Mouse (Mus musculus) hindbrain, embryonic 11.5 days (tissue): ENCODE measurements around the gene Myzap. TPM values are rescaled to one million over a fixed set of nuclear protein-coding genes. Genes with fewer than 3 reads are reported as not detected.

Experiments
- ATAC-seq: fragments of 200-750 bp; cut with Nextera tagmentation; 2 replicates; pipeline ENCODE4 v1.8.0; 2017; ENCODE audit warnings: mild to moderate bottlenecking, moderate TSS enrichment, moderate library complexity; ENCODE audit not compliant: low FRiP score
- DNase-seq: peaks from one replicate; pipeline ENCODE4 v3.0.0-alpha.2; 2015; ENCODE audit warnings: low spot score
- H3K27ac ChIP-seq: fragments of 300-500 bp; sonication (generic); 2 replicates; pipeline ENCODE4 v1.5.1; 2014; ENCODE audit warnings: mild to moderate bottlenecking, low read depth, low read length
- H3K27me3 ChIP-seq: fragments of 300-500 bp; sonication (generic); 2 replicates; pipeline ENCODE4 v1.6.1; 2014; ENCODE audit warnings: mild to moderate bottlenecking, low read length, moderate library complexity, mixed read lengths; ENCODE audit not compliant: control insufficient read depth, insufficient read depth
- H3K36me3 ChIP-seq: fragments of 300-500 bp; sonication (generic); 2 replicates; pipeline ENCODE4 v1.6.1; 2014; ENCODE audit warnings: mild to moderate bottlenecking, low read length, moderate library complexity, mixed read lengths; ENCODE audit not compliant: control insufficient read depth, insufficient read depth
- H3K4me1 ChIP-seq: fragments of 300-500 bp; sonication (generic); replicated peaks from 2 replicates; pipeline ENCODE4 v1.6.1; 2014; ENCODE audit warnings: low read length, mixed read lengths; ENCODE audit not compliant: control insufficient read depth, insufficient read depth
- H3K4me2 ChIP-seq: fragments of 300-500 bp; sonication (generic); replicated peaks from 2 replicates; pipeline ENCODE4 v1.6.1; 2014; ENCODE audit warnings: mild to moderate bottlenecking, low read depth, low read length
- H3K4me3 ChIP-seq: fragments of 300-500 bp; sonication (generic); 2 replicates; pipeline ENCODE4 v1.5.1; 2014; ENCODE audit warnings: low read depth, low read length
- H3K9ac ChIP-seq: fragments of 300-500 bp; sonication (generic); 2 replicates; pipeline ENCODE4 v1.6.1; 2014; ENCODE audit warnings: low read depth, low read length
- H3K9me3 ChIP-seq: fragments of 300-500 bp; sonication (generic); 2 replicates; pipeline ENCODE4 v1.6.1; 2016; ENCODE audit warnings: low read length; ENCODE audit not compliant: control insufficient read depth
- WGBS: fragments of 180-500 bp; shearing (Covaris S2); extraction: QIAGEN DNeasy Blood & Tissue Kit; methylation state at CpG from one replicate; pipeline ENCODE4 v1.1.7; 2014; 5-methylcytosine and 5-hydroxymethylcytosine counted together
- polyA plus RNA-seq: library from polyadenylated mRNA; unstranded; fragments of >200 nt; fragmentation: Nextera tagmentation; extraction: Ambion mirVana; gene quantifications from 2 replicates; pipeline ENCODE4 v1.2.1, GENCODE M21; 2014

The Myzap gene
- polyA plus RNA-seq, 1 experiment from 2014 or later, result 6.4 TPM

- Histone ChIP-seq H3K4me3 (no peak overlapping the region), H3K4me1 (no peaks in the 10 kb centered on the region), H3K36me3 (no peaks in the 10 kb centered on the region), H3K9me3 (no peaks in the 10 kb centered on the region), H3K27me3 (no peaks in the 10 kb centered on the region), H3K9ac (no peak overlapping the region), H3K4me2 (no peak overlapping the region), H3K27ac (no peak overlapping the region)
- DNase-seq, result peak; percentile 90
- ATAC-seq, result peak; percentile 77; the same call in 1 of the 2 replicates
- 22% methylated on average over 19 of the region's 19 CpGs for WGBS
Observed at GRCm38 (mm10) chr9:71543443-71544222, 48.5 kb downstream of the Myzap start.

DNA sequence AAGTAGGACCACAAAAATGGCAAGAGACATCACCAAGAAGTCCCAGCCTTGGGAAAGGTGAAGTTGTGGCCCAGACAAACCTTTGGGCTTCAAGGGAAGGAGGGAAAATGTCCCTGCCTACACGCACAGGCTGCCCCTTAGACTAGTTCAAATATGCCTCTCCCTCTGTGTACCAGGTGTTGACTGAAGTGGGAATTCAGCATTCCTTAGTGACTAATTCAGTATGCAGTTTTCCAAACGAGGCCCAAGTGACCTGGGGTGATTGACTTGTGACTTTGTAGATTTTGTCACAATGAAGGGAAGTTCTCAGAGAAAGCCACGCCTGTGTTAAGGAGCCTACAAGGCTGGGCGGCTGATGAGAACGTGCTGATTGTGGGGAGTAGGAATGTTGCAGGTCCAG lies 49.9 kb downstream of the Myzap start:
- Histone ChIP-seq H3K9ac (no peak overlapping the region), H3K4me3 (no peak overlapping the region), H3K27me3 (no peaks in the 10 kb centered on the region), H3K4me2 (no peak overlapping the region), H3K9me3 (no peaks in the 10 kb centered on the region), H3K36me3 (no peaks in the 10 kb centered on the region), H3K27ac (no peak overlapping the region), H3K4me1 (no peaks in the 10 kb centered on the region)
- no peak for ATAC-seq
- DNase-seq, result no peak
- WGBS, result 74% methylated on average over 5 of the region's 5 CpGs

DNA sequence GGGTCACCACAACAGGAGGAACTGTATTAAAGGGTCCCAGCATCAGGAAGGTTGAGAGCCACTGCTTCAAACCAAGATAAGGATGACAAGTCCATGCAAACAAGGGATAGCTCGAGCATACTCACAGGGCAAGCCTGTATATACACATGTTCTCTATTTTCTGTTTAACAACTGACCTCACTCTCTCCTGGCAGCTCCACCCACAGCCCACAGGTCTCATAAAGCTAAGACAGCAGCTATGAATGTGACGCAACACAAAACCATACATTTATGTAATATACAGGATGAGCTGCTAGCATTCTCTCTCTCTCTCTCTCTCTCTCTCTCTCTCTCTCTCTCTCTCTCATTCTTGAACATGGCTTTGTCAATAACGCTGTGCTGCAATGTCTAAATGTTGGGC lies 51.4 kb downstream of the Myzap start:
- Histone ChIP-seq H3K36me3 (no peaks in the 10 kb centered on the region), H3K9ac (no peak overlapping the region), H3K4me2 (no peak overlapping the region), H3K4me1 (no peaks in the 10 kb centered on the region), H3K27me3 (no peaks in the 10 kb centered on the region), H3K9me3 (no peaks in the 10 kb centered on the region), H3K27ac (no peak overlapping the region), H3K4me3 (no peak overlapping the region)
- DNase-seq, result no peak
- ATAC-seq, result no peak
- 77% methylated on average over 3 of the region's 3 CpGs for WGBS

DNA sequence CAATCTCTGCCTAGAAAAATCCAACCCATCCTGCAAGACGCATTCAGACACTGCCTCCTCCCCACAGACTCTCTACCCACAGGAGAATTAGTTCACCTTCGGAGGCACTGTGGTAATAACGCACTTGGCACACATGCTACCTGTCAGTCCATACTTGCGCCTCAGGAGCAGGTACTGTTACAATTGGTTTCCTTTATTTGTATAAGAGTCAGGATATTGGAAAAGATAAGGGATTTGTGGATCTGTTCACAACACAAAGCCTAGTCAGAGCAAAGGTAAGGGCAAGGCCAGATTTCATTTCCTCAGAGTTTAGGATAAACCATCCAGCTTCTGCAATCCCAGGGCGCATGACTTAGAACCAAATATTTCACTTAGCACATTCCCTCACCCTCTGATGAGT lies 56.4 kb downstream of the Myzap start:
- ATAC-seq (no peak), DNase-seq (no peak)
- H3K36me3 ChIP-seq, result no peaks in the 10 kb centered on the region
- H3K9ac ChIP-seq, result no peak overlapping the region
- no peak overlapping the region for H3K27ac ChIP-seq
- no peak overlapping the region for H3K4me3 ChIP-seq
- no peaks in the 10 kb centered on the region for H3K9me3 ChIP-seq
- 97% methylated on average over 5 of the region's 5 CpGs for WGBS
- no peak overlapping the region for H3K4me2 ChIP-seq
- no peaks in the 10 kb centered on the region for H3K27me3 ChIP-seq
- no peaks in the 10 kb centered on the region for H3K4me1 ChIP-seq

DNA sequence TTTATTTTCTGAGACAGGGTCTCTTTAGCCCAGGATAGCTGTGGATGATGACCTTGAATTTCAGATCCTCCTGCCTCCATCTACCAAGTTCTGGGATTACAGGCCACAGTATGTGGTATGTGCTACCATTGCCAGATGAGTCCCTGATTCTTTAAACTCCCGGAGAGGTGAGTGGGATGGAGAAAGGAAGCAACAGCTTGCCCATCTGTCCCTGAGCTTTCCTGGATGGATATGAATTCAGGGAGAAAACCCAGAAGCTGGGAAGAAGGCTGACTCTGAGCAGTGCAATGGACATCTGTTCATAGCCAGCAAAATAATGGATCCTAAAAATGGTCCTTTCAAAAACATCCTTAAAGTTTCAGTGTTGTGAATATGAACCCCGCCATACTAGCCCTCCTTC lies 57.1 kb downstream of the Myzap start:
- Histone ChIP-seq H3K9ac (no peak overlapping the region), H3K4me3 (no peak overlapping the region), H3K4me1 (no peaks in the 10 kb centered on the region), H3K9me3 (no peaks in the 10 kb centered on the region), H3K36me3 (no peaks in the 10 kb centered on the region), H3K27ac (no peak overlapping the region), H3K27me3 (no peaks in the 10 kb centered on the region), H3K4me2 (no peak overlapping the region)
- WGBS, result 89% methylated on average over 2 of the region's 2 CpGs
- ATAC-seq (no peak), DNase-seq (no peak)

DNA sequence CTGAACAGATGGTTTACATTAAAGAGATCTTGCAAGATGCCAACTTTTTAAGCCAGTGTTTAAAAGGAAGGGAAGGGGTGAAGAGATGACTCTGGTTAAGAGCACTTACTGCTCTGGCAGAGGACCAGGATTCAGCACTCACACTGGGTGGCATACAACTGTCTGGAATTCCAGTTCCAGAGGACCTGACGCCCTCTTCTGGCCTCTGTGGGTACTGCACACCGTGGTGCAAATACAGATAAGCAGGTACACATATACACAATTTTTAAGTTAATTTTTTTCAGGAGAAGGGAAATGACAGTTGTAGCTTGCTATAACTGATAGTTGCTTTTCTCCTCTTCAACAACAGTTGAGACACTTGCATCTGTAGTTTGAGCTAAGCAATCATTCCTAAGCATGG lies 62.2 kb downstream of the Myzap start:
- WGBS, result 71% methylated on average over 2 of the region's 2 CpGs
- no peak for ATAC-seq

DNA sequence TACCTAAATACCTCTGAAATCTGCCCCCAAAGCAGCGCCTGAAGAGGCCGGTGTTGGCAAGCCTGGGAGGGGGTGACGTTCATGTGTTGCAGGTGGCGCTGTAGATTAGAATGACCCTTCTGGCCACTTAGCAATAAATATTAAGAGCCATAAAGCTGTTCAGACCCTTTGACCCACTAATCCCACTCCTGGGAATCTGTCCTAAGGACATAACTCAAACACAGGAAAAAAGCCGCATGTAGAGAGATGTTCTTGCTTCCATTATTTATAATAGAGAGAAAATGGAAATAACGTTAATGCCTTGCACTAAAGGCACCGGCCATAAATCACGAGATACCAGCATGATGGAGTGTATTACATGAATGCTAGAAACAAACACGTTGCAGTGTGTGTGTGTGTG lies 64.7 kb downstream of the Myzap start:
- H3K27ac ChIP-seq, result no peak overlapping the region
- no peak for ATAC-seq
- H3K4me1 ChIP-seq, result no peaks in the 10 kb centered on the region
- H3K36me3 ChIP-seq, result no peaks in the 10 kb centered on the region
- DNase-seq, result no peak
- no peaks in the 10 kb centered on the region for H3K27me3 ChIP-seq
- WGBS, result 72% methylated on average over 9 of the region's 9 CpGs
- H3K4me3 ChIP-seq, result no peak overlapping the region
- no peak overlapping the region for H3K4me2 ChIP-seq
- H3K9ac ChIP-seq, result no peak overlapping the region
- no peaks in the 10 kb centered on the region for H3K9me3 ChIP-seq

More for the DNA sequence above, 62.2 kb downstream of the Myzap start:
- Histone ChIP-seq H3K9ac (no peak overlapping the region), H3K27me3 (no peaks in the 10 kb centered on the region), H3K9me3 (no peaks in the 10 kb centered on the region), H3K36me3 (no peaks in the 10 kb centered on the region), H3K4me3 (no peak overlapping the region), H3K4me1 (no peaks in the 10 kb centered on the region), H3K4me2 (no peak overlapping the region), H3K27ac (no peak overlapping the region)
- DNase-seq, result no peak

DNA sequence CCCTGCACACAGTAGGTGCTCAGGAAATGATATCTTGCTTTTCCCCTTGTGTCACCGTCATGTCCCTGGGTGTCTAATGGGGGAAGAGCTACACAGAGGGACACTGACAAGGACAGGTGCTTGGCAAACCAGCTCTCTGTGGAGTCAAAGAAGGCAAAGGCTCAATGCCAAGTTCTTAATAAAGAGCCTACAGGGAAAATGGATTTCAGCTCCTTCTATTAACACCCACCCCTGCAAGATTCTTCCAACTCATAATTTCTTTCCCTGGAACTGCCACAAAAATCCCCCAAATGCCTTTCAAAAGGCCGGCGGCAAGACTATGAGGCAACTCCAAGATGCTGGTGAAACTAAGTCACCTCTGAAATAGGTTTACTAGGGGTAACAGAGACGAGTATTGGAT lies 68.3 kb downstream of the Myzap start:
- no peaks in the 10 kb centered on the region for H3K36me3 ChIP-seq
- ATAC-seq, result no peak
- no peaks in the 10 kb centered on the region for H3K27me3 ChIP-seq
- no peaks in the 10 kb centered on the region for H3K9me3 ChIP-seq
- H3K4me2 ChIP-seq, result no peak overlapping the region
- H3K27ac ChIP-seq, result no peak overlapping the region
- no peak overlapping the region for H3K9ac ChIP-seq
- no peaks in the 10 kb centered on the region for H3K4me1 ChIP-seq
- H3K4me3 ChIP-seq, result no peak overlapping the region
- WGBS, result 88% methylated on average over 4 of the region's 4 CpGs
- no peak for DNase-seq

GRCm38 (mm10) chr9:71519836-71520235 lies 72.3 kb downstream of the Myzap start:
- Histone ChIP-seq H3K4me2 (no peak overlapping the region), H3K27me3 (no peaks in the 10 kb centered on the region), H3K4me3 (no peak overlapping the region), H3K4me1 (no peaks in the 10 kb centered on the region), H3K36me3 (no peaks in the 10 kb centered on the region), H3K27ac (no peak overlapping the region), H3K9ac (no peak overlapping the region), H3K9me3 (no peaks in the 10 kb centered on the region)
- WGBS, result 81% methylated on average over 3 of the region's 3 CpGs
- DNase-seq (no peak), ATAC-seq (no peak)
